Mouse (Mus musculus): ENCODE data around the gene Kazn. TPM values are rescaled to one million over a fixed set of nuclear protein-coding genes. Genes with fewer than 3 reads are reported as not detected.

Kazn gene
- polyA plus RNA-seq, 1 experiment: not detected

DNA sequence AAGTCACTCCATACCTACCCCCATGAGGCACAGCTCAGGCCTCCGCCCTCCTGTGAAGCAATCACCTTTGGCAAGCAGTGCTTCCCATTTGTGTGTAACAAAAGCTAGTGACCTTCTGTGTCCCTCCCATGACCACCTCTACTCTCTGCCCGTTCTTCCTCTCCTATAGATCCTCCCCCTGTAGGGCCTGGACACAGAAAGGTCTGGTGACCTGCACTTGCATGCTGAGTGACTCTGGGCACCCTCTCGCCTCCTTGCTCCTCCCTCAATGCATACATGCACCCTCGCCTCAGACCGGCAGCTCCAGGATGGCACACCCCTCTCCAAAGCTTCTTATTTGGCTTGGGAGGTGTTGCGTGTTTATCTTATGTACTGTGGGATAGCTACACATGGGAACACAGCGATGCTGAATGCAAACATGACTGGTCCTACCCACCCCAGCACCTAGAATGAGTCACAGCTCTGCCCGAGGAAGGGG is 176.1 kb downstream of the Kazn start:
- H3K27me3 ChIP-seq (ENCODE audit: control insufficient read depth, insufficient read depth, insufficient read length): no peaks in the 10 kb centered on the region
- TF ChIP-seq MAX (IDR thresholded peaks at IDR 0.05) (no peak), MYOG (IDR thresholded peaks at IDR 0.05; ENCODE audit: control insufficient read depth, extremely low read depth, insufficient read length) (no peak), CTCF (IDR thresholded peaks at IDR 0.05; ENCODE audit: control insufficient read depth, insufficient read depth, insufficient read length) (no peak), USF1 (IDR thresholded peaks at IDR 0.05; ENCODE audit: low read depth) (no peak), CEBPB (IDR thresholded peaks at IDR 0.05; ENCODE audit: low read depth) (no peak), MYOD1 (IDR thresholded peaks at IDR 0.05; ENCODE audit: control insufficient read depth, insufficient read length, low read depth) (no peak), FOSL1 (IDR thresholded peaks at IDR 0.05; ENCODE audit: insufficient read depth, low read length, poor library complexity, severe bottlenecking) (no peak)
- H3K36me3 ChIP-seq (ENCODE audit: control insufficient read depth, insufficient read depth): no peaks in the 10 kb centered on the region
- H3K4me3 ChIP-seq (ENCODE audit: insufficient read depth, poor library complexity, severe bottlenecking): no peak overlapping the region
- H3K79me3 ChIP-seq (ENCODE audit: low read depth): no peaks in the 10 kb centered on the region
- no peaks in the 10 kb centered on the region for H3K79me2 ChIP-seq (ENCODE audit: control insufficient read depth, insufficient read depth)
- H3ac ChIP-seq (ENCODE audit: control insufficient read depth, insufficient read length, low read depth): no peak overlapping the region

DNA sequence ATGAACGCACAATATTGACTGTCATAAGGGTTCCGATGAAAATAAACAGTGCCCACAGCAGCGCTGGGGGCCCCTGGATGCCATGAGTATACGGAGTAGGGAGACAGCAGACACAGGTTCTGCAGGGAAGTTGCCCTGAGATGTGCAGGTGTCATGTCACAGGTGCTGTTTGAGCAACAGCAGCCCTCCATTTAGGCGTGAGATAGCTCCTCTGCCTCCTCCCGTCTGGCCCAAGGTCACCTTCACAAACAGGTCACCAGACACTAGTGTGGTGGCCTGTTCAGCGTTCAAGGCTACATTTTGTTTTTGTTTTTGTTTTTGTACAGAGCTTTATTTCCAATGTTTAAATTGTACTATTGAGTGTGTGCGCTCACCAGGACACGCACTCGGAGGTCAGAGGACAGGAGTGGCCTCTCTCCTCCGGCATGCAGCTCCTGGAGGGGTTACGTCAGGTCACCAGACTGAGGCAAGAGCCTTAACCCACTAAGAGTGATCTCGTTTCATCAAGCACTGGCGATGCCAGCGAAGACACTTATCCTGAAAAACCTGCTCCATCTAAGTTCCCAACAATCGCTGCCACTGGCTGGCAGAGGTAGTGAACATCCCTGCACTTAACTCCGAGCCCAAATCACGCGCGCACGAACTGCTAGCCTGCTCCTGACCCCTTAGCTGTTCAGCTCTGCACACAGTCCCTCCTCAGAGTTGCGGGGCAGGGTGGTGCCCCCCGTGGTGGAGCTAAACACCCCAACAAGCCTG is 177.5 kb downstream of the Kazn start:
- Histone ChIP-seq H3K79me2 (ENCODE audit: control insufficient read depth, insufficient read depth) (no peaks in the 10 kb centered on the region), H3K36me3 (ENCODE audit: control insufficient read depth, insufficient read depth) (no peaks in the 10 kb centered on the region), H3K4me3 (ENCODE audit: insufficient read depth, poor library complexity, severe bottlenecking) (no peak overlapping the region), H3K27me3 (ENCODE audit: control insufficient read depth, insufficient read depth, insufficient read length) (no peaks in the 10 kb centered on the region), H3ac (ENCODE audit: control insufficient read depth, insufficient read length, low read depth) (no peak overlapping the region), H3K79me3 (ENCODE audit: low read depth) (no peaks in the 10 kb centered on the region)
- TF ChIP-seq MYOG (IDR thresholded peaks at IDR 0.05; ENCODE audit: control insufficient read depth, extremely low read depth, insufficient read length): no peak
- no peak for TF ChIP-seq USF1 (IDR thresholded peaks at IDR 0.05; ENCODE audit: low read depth)
- TF ChIP-seq MYOD1 (IDR thresholded peaks at IDR 0.05; ENCODE audit: control insufficient read depth, insufficient read length, low read depth): no peak
- TF ChIP-seq CTCF (IDR thresholded peaks at IDR 0.05; ENCODE audit: control insufficient read depth, insufficient read depth, insufficient read length): no peak
- no peak for TF ChIP-seq CEBPB (IDR thresholded peaks at IDR 0.05; ENCODE audit: low read depth)
- TF ChIP-seq FOSL1 (IDR thresholded peaks at IDR 0.05; ENCODE audit: insufficient read depth, low read length, poor library complexity, severe bottlenecking): no peak

DNA sequence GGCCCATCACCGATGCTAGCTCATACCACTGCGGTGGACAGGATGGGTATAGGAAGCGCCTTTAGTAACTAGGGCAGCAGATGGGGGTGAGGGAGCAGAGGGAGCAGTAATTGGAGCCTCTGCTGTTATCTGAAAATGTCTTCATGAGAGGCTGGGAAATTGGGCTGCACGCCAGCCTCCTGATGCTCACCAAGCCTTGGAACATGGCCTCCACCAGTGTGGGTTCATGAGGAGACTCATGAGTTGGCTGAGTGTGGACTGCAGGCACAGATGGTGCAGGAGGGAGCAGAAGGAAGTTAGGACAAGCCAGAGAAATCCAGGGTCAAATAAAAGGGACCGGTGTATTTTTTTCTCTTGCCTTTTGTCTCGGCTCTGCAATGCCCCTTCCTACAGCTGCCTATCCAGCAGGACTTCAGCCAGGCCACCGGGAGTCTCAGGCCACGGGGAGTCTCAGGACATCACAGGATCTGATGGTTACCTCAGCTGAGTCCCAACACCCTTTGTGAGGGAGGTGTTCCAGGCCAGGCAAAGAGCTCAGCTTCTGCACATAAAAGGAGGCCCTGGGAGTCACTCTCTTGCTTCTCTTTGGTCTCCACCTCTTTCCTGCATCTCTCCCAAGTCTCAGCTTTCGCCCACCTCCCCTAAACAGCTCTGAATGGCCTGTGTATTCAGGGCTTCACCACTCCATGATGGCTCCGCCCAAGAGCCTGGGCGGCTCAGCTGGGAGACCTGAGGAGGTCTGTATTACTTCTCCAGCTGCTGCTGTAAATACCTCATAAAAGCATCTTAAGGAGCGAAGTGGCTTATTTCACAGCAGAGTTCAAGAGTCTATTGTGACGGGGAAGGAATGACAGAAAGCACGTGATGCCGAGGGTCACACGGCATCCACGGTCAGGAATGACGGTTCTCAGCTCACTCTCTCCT is 178.5 kb downstream of the Kazn start:
- H3K79me3 ChIP-seq (ENCODE audit: low read depth): no peaks in the 10 kb centered on the region
- no peak overlapping the region for H3K4me3 ChIP-seq (ENCODE audit: insufficient read depth, poor library complexity, severe bottlenecking)
- H3ac ChIP-seq (ENCODE audit: control insufficient read depth, insufficient read length, low read depth): no peak overlapping the region
- H3K27me3 ChIP-seq (ENCODE audit: control insufficient read depth, insufficient read depth, insufficient read length): no peaks in the 10 kb centered on the region
- no peaks in the 10 kb centered on the region for H3K79me2 ChIP-seq (ENCODE audit: control insufficient read depth, insufficient read depth)
- TF ChIP-seq FOSL1 (IDR thresholded peaks at IDR 0.05; ENCODE audit: insufficient read depth, low read length, poor library complexity, severe bottlenecking) (no peak), MYOD1 (IDR thresholded peaks at IDR 0.05; ENCODE audit: control insufficient read depth, insufficient read length, low read depth) (no peak), CEBPB (IDR thresholded peaks at IDR 0.05; ENCODE audit: low read depth) (no peak), MYOG (IDR thresholded peaks at IDR 0.05; ENCODE audit: control insufficient read depth, extremely low read depth, insufficient read length) (no peak), MAX (IDR thresholded peaks at IDR 0.05) (no peak), USF1 (IDR thresholded peaks at IDR 0.05; ENCODE audit: low read depth) (no peak), CTCF (IDR thresholded peaks at IDR 0.05; ENCODE audit: control insufficient read depth, insufficient read depth, insufficient read length) (no peak)
- no peaks in the 10 kb centered on the region for H3K36me3 ChIP-seq (ENCODE audit: control insufficient read depth, insufficient read depth)

DNA sequence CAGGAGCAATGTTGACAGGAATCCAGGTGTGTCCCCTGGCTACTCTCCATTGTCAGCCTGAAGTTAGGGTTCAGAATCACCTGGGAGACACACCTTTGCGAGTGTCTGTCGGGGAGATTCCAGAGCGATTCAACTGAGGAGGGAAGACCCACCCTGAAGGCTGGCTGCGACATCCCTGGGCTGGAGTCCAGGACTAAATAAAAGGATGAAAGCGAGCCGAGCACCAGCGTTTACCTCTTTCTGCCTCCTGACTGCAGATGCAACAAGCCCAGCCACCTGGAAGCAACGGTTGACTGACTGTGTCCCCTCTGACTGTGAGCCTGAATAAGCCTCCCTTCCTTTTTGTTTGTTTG is 179.4 kb downstream of the Kazn start:
- no peak overlapping the region for H3K4me3 ChIP-seq (ENCODE audit: insufficient read depth, poor library complexity, severe bottlenecking)
- TF ChIP-seq FOSL1 (IDR thresholded peaks at IDR 0.05; ENCODE audit: insufficient read depth, low read length, poor library complexity, severe bottlenecking): no peak
- no peak for TF ChIP-seq MYOD1 (IDR thresholded peaks at IDR 0.05; ENCODE audit: control insufficient read depth, insufficient read length, low read depth)
- TF ChIP-seq MYOG (IDR thresholded peaks at IDR 0.05; ENCODE audit: control insufficient read depth, extremely low read depth, insufficient read length): no peak
- TF ChIP-seq MAX (IDR thresholded peaks at IDR 0.05): no peak
- no peak for TF ChIP-seq CTCF (IDR thresholded peaks at IDR 0.05; ENCODE audit: control insufficient read depth, insufficient read depth, insufficient read length)
- TF ChIP-seq CEBPB (IDR thresholded peaks at IDR 0.05; ENCODE audit: low read depth): no peak
- H3ac ChIP-seq (ENCODE audit: control insufficient read depth, insufficient read length, low read depth): no peak overlapping the region
- H3K27me3 ChIP-seq (ENCODE audit: control insufficient read depth, insufficient read depth, insufficient read length): no peaks in the 10 kb centered on the region
- no peaks in the 10 kb centered on the region for H3K36me3 ChIP-seq (ENCODE audit: control insufficient read depth, insufficient read depth)
- no peaks in the 10 kb centered on the region for H3K79me2 ChIP-seq (ENCODE audit: control insufficient read depth, insufficient read depth)
- H3K79me3 ChIP-seq (ENCODE audit: low read depth): no peaks in the 10 kb centered on the region

DNA sequence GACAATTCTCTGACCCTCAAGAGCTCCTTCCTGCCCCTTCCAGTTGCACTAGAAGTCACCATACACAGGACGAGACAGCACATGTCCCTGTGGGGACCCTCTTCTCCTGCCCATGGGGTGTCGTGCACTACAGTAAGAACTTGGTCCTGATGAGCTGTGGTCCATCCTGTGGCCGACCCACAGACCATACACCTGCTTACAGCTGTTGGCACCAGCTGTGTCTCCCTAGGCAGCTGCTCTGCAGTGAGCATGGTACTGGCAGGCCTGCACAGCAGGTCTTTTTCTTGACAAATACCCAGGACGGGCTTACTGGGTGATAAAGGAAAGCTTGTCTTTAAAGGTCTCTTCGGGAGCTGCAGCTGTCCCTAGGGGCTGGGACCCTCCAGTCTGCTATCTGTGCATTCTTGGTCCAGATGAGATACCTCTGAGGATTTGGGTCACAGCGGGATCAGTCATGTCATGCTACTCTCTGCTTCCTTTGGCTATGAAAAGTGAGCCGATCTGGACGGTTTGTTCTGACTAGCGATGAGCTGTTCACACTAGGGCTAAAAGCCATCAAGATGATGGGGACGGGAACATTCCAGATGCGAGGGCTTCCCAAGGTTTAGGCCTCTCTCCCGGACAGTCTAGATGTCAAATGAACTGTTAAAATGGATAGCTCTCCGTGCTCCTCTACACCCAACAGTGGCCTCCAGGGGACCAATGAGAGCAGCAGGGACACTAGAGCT is 179.9 kb downstream of the Kazn start:
- Histone ChIP-seq H3K4me3 (ENCODE audit: insufficient read depth, poor library complexity, severe bottlenecking) (no peak overlapping the region), H3K36me3 (ENCODE audit: control insufficient read depth, insufficient read depth) (no peaks in the 10 kb centered on the region), H3ac (ENCODE audit: control insufficient read depth, insufficient read length, low read depth) (no peak overlapping the region), H3K27me3 (ENCODE audit: control insufficient read depth, insufficient read depth, insufficient read length) (no peaks in the 10 kb centered on the region), H3K79me3 (ENCODE audit: low read depth) (no peaks in the 10 kb centered on the region), H3K79me2 (ENCODE audit: control insufficient read depth, insufficient read depth) (no peaks in the 10 kb centered on the region)
- no peak for TF ChIP-seq CEBPB (IDR thresholded peaks at IDR 0.05; ENCODE audit: low read depth)
- no peak for TF ChIP-seq USF1 (IDR thresholded peaks at IDR 0.05; ENCODE audit: low read depth)
- no peak for TF ChIP-seq MYOD1 (IDR thresholded peaks at IDR 0.05; ENCODE audit: control insufficient read depth, insufficient read length, low read depth)
- no peak for TF ChIP-seq MYOG (IDR thresholded peaks at IDR 0.05; ENCODE audit: control insufficient read depth, extremely low read depth, insufficient read length)
- TF ChIP-seq FOSL1 (IDR thresholded peaks at IDR 0.05; ENCODE audit: insufficient read depth, low read length, poor library complexity, severe bottlenecking): no peak
- TF ChIP-seq CTCF (IDR thresholded peaks at IDR 0.05; ENCODE audit: control insufficient read depth, insufficient read depth, insufficient read length): no peak
- no peak for TF ChIP-seq MAX (IDR thresholded peaks at IDR 0.05)

Measured in C2C12 (cell line).